Mouse (Mus musculus): ENCODE results near the gene 4632433K11Rik. TPM values are rescaled to one million over a fixed set of nuclear protein-coding genes. Genes with fewer than 3 reads are reported as not detected.
"Not testable (repeated sequence)": the region's sequence is repeated elsewhere in the genome, so short reads cannot be mapped to it uniquely, and the experiment has no call there.

Gene 4632433K11Rik
- total RNA-seq (2021) = not detected
- long read RNA-seq, experiment 1 = 0 reads
- long read RNA-seq, experiment 2 = 0 reads

GRCm38 (mm10) chr7:5033818-5034217 is at the start of gene 4632433K11Rik:
TSS of gene 4632433K11Rik (plus strand) at chr7:5034118.
- no peak for DNase-seq (ENCODE audit: low spot score in 2 of 2)

- DNase-seq (ENCODE audit: low spot score in 2 of 2) = no peak
These were observed 45.7 kb upstream of the 4632433K11Rik start for GRCm38 (mm10) chr7:4988250-4988649.

GRCm38 (mm10) chr7:4993347-4993998 is 40.4 kb upstream of the 4632433K11Rik start:
- no peak for DNase-seq (ENCODE audit: low spot score in 2 of 2)

DNA sequence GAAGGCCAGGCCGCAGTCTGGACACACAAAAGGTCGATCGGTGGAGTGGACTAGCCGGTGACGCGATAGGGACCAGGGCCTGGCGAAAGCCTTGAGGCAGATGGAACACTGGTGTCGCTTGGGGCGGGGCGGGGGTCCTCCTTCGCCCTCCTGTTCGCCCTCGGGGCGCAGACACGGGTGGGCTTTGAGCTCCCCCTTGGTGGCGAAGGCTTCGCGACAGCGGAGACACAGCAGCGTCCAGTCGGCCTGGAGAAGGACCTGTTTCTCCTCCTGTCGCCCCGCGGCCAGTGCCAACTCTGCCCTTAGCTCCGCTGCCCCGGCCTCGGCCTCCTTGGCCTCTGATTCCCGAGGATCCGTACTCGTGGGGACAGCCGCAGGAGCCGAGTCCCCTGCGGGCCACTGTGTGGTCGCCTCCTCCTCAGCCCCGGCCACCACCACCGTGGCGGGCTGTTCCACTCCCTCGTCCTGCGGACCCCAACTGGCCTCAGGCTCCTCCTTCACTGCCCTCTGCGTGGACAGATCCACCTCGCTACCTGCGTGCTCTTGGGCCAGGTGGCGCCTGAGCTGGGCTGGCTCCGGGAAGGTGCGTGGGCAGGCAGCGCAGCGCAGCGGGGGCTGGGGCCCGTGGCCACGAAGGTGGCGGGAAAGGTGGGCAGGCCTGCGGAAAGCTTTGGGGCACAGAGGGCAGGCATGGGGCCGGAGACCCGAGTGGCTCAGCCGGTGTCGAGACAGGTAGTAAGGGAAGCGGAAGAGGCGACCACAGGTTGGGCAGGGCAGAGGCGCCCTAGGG is 39.7 kb upstream of the 4632433K11Rik start:
- DNase-seq (ENCODE audit: low spot score in 2 of 2) = no peak

- no peak for DNase-seq (ENCODE audit: low spot score in 2 of 2)
These were observed 38.5 kb upstream of the 4632433K11Rik start for GRCm38 (mm10) chr7:4995268-4996002.

- peak; percentile 86 to 90 for DNase-seq (ENCODE audit: low spot score in 2 of 2)
These were observed 37.7 kb upstream of the 4632433K11Rik start, which contains the start of gene Zfp579 for GRCm38 (mm10) chr7:4996003-4996895. TSS of gene Zfp579 (minus strand) at chr7:4996158.

- no peak for DNase-seq (ENCODE audit: low spot score in 2 of 2)
These were observed 37.0 kb upstream of the 4632433K11Rik start for GRCm38 (mm10) chr7:4996934-4997333.

- DNase-seq (ENCODE audit: low spot score in 2 of 2) = no peak
These were observed 34.0 kb upstream of the 4632433K11Rik start for GRCm38 (mm10) chr7:4999876-5000275.

DNA sequence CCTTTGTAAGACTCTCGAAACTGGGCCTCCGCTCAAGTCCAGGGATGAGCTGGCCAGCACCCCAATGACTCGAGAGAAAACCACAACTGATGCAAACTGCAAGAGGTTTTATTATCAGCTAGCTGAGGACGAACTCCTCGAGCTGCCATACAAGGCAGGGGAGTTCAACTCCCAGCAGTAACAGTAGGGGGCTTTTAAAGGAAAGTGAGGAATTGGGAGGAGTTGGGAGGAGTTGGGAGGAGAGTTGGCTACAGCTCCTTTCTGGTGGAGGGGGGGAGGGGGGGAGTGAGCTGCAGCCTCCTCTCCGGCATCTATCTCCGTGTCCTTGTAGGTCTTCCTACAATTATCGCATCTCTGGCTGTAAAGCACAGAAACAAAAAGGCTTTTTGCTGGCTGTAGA is 31.0 kb upstream of the 4632433K11Rik start:
- DNase-seq (ENCODE audit: low spot score in 2 of 2) = not testable (repeated sequence)

- no peak for DNase-seq (ENCODE audit: low spot score in 2 of 2)
These were observed 25.7 kb upstream of the 4632433K11Rik start for GRCm38 (mm10) chr7:5008229-5008628.

GRCm38 (mm10) chr7:5012681-5013513 is 21.0 kb upstream of the 4632433K11Rik start:
- DNase-seq (ENCODE audit: low spot score in 2 of 2) = no peak

DNA sequence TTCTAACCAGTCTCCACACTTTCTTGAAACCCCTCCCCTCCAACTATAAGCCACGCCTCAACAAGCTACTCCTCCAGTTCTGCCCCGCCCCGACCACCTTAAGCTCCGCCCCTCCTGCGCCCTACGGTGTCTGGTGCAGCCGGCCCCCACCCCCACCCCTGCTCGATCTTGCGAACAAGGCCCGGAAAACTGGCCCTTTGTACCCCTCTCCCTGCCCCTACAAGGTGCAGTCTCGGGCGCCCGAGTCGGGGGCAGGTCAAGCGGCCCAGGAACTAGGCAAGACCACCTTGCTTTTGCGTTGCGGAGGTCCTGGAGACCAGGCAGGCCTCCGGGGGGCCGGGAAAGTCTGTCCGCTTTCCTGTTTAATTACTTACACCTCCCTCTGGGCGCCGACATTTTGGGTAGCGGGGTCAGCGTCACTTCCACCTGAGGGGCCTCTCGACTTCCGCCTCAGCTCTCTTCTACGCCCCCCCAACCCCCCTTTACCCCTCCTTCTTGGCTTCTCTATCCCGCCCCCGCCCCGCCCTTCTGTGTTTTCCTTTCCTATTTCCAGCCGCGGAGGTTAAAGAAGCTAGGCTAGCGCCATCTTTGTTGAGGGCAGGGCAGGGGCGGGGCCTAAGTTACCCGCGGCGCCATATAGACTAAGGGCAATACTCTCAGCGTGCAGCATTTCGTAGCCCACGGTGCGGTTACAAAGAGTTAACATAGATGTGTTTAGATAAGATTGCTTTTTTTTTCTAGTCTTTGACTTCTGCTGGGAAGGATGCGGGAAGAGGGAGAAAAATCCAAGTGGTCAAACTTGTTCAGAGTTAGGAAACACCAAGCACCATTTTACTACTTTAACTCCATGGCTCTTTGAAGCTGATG is 19.4 kb upstream of the 4632433K11Rik start, which contains the start of the genes Zfp524 and Fiz1:
Zfp524 (plus strand) TSS at position 165 of the 867 bp plus-strand sequence.
Fiz1 (minus strand) TSS at position 447 of the 867 bp plus-strand sequence.
- peak; percentile 96 for DNase-seq (ENCODE audit: low spot score in 2 of 2)

DNA sequence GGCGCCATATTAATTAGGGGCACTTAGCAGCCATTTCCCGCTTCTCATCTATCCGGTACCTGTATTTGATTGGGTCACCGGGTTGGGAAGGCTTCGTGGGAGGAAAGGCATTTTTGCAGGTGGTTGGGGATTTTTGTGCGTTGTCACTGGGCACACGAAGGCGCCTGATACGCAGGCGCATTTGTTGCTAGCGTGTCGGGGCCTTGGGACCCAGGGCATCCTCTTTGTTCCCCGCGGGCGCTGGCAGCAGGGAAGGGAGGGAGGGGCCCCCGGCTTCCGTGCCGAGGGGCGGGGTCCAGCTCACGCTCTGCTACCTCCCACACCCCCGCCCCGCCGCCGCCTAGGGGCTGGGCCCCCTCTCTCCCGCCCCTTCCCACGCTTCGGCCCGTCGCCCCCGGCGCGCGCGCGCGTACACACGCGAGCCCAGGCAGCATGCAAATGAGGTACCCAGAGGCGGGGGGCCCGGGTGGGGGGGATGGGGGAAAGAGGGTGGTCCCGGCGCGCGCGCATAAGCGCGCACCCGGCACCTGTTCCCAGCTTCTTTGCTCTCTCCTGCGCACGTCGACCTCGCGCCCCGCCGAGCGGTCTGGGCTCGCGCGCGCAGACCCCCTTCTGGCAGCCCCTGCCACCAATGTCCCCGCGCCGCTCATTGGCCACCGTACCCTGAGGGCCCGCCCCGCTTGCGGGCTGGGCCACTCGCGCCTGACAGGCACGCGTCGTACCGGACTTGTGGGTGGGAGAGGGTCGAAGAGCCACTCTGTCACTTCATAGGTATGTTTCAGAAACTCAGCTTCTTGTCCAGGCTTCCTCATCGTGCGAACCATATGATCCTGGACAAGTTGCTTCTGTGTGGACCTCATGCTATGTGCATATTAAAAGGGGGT is 18.6 kb upstream of the 4632433K11Rik start, which contains the start of gene Gm44973:
Gm44973 (plus strand) TSS at position 379 of the 884 bp plus-strand sequence.
- peak; percentile 89 to 91 for DNase-seq (ENCODE audit: low spot score in 2 of 2)

DNA sequence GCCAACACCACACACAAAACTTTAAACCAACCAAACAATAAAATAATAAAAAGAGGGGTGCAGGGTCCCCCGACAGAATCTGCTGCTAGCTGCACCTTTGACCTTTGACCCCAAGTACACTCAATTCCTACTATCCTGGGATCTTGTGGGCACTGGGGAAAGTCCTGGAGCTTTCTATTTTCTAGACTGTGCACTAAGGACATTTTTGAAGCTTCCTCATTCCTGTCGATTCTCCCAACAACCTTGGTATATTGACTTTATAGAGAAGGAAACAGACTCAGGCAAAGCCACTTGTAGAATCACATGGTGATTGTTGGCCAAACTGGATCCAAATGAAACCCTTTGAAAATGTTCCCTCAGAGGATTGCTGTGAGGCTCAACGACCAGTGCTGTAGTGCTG is 17.9 kb upstream of the 4632433K11Rik start:
- DNase-seq (ENCODE audit: low spot score in 2 of 2) = no peak

- no peak for DNase-seq (ENCODE audit: low spot score in 2 of 2)
These were observed 17.0 kb upstream of the 4632433K11Rik start for GRCm38 (mm10) chr7:5016920-5017319.

GRCm38 (mm10) chr7:5017352-5017751 is 16.6 kb upstream of the 4632433K11Rik start:
- peak in 1 of 2 experiments; percentile 41 for DNase-seq (ENCODE audit: low spot score in 2 of 2)

DNA sequence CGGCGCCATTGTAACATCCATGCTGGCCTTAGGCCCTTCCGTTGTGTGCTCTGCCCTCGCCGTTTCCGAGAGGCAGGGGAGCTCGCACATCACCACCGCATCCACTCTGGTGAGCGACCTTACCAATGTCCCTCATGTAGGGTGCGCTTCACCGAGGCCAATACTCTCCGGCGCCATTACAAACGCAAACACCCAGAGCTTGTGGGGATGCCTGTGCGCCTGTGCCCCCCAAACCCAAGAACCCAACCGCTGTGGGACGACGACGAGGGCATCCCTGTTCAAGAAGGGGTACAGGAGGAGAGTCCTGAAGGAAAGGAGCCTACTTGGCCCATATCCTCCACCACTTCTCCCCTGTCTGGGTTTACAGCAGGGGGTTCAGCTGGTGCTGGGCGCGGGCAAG is 16.0 kb upstream of the 4632433K11Rik start:
- DNase-seq (ENCODE audit: low spot score in 2 of 2) = no peak
